Mouse (Mus musculus): Measurements from ENCODE around the gene Steap2.

DNA sequence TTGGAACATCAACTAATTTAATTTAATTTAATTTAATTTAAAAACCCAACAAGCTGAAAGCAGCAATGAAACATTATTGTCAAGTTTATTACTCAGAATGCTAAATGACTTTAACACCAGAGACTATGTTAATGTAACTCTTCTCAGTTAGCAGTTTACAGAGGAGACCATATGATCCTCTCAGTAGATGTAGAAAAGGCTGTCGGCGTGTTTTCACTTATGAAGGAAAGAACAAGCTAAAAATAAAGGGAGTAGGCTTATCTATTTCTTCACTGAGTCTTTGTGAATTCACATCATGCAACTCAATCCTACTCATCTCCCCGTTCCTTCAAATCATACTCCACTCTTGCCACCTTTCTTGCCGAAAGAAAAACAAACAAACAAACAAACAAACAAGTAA is 16.7 kb upstream of the Steap2 start:
- TF ChIP-seq POLR2A (IDR thresholded peaks at IDR 0.05; ENCODE audit: low read depth, low read length) (no peak), CTCF (IDR thresholded peaks at IDR 0.05; ENCODE audit: borderline replicate concordance, insufficient read depth, low read length) (no peak)
